Mouse (Mus musculus): Measurements from ENCODE around the gene Ctdnep1. TPM values are rescaled to one million over a fixed set of nuclear protein-coding genes. Genes with fewer than 3 reads are reported as not detected.

Ctdnep1 gene
- polyA plus RNA-seq, 1 experiment from 2014 or later, result 24.4 TPM

GRCm38 (mm10) chr11:70020022-70020631, 39.2 kb downstream of the Ctdnep1 start:
- H3K9me3 ChIP-seq (ENCODE audit: control insufficient read depth, low read length), result no peaks in the 10 kb centered on the region
- no peaks in the 10 kb centered on the region for H3K27me3 ChIP-seq (ENCODE audit: control insufficient read depth, insufficient read depth, low read length)
- peak overlapping the region; percentile 94 for H3K27ac ChIP-seq (replicated peaks; ENCODE audit: low read depth, low read length)
- peak overlapping the region; percentile 89 for H3K4me2 ChIP-seq (ENCODE audit: low read length)
- 9% methylated on average over 8 of the region's 8 CpGs for WGBS
- peaks cover 63% of the 10 kb centered on the region for H3K4me1 ChIP-seq (ENCODE audit: control insufficient read depth, insufficient read depth, low read length)
- H3K9ac ChIP-seq (replicated peaks; ENCODE audit: low read length), result peak overlapping the region; percentile 80; the same call in 1 of the 2 replicates
- H3K4me3 ChIP-seq (replicated peaks; ENCODE audit: low read depth, low read length), result peak overlapping the region; percentile 77
- ATAC-seq (ENCODE audit: low FRiP score, low TSS enrichment), result no peak
- H3K36me3 ChIP-seq (ENCODE audit: control insufficient read depth, insufficient read depth, low read length), result no peaks in the 10 kb centered on the region
- peak; percentile 38 for DNase-seq

GRCm38 (mm10) chr11:70020731-70021263, 39.8 kb downstream of the Ctdnep1 start:
- 1% methylated on average over 8 of the region's 8 CpGs for WGBS
- no peaks in the 10 kb centered on the region for H3K36me3 ChIP-seq (ENCODE audit: control insufficient read depth, insufficient read depth, low read length)
- peak; percentile 89 for DNase-seq
- H3K4me2 ChIP-seq (ENCODE audit: low read length), result peak overlapping the region; percentile 89
- peaks cover 66% of the 10 kb centered on the region for H3K4me1 ChIP-seq (ENCODE audit: control insufficient read depth, insufficient read depth, low read length)
- H3K27me3 ChIP-seq (ENCODE audit: control insufficient read depth, insufficient read depth, low read length), result no peaks in the 10 kb centered on the region
- H3K4me3 ChIP-seq (replicated peaks; ENCODE audit: low read depth, low read length), result peak overlapping the region; percentile 77
- peak overlapping the region; percentile 80 for H3K9ac ChIP-seq (replicated peaks; ENCODE audit: low read length)
- ATAC-seq (ENCODE audit: low FRiP score, low TSS enrichment), result peak; percentile 83
- peak overlapping the region; percentile 94 for H3K27ac ChIP-seq (replicated peaks; ENCODE audit: low read depth, low read length)
- no peaks in the 10 kb centered on the region for H3K9me3 ChIP-seq (ENCODE audit: control insufficient read depth, low read length)

- peak; percentile 99 for DNase-seq
- H3K4me3 ChIP-seq (replicated peaks; ENCODE audit: low read depth, low read length), result peak overlapping the region; percentile 77
- under 1% methylated on average over 40 of the region's 40 CpGs for WGBS
- peak overlapping the region; percentile 80; the same call in 1 of the 2 replicates for H3K9ac ChIP-seq (replicated peaks; ENCODE audit: low read length)
- H3K4me2 ChIP-seq (ENCODE audit: low read length), result peak overlapping the region; percentile 89
- no peaks in the 10 kb centered on the region for H3K36me3 ChIP-seq (ENCODE audit: control insufficient read depth, insufficient read depth, low read length)
- no peaks in the 10 kb centered on the region for H3K27me3 ChIP-seq (ENCODE audit: control insufficient read depth, insufficient read depth, low read length)
- peaks cover 73% of the 10 kb centered on the region for H3K4me1 ChIP-seq (ENCODE audit: control insufficient read depth, insufficient read depth, low read length)
- ATAC-seq (ENCODE audit: low FRiP score, low TSS enrichment), result peak; percentile 87
- no peaks in the 10 kb centered on the region for H3K9me3 ChIP-seq (ENCODE audit: control insufficient read depth, low read length)
- peak overlapping the region; percentile 94 for H3K27ac ChIP-seq (replicated peaks; ENCODE audit: low read depth, low read length)
Measured at GRCm38 (mm10) chr11:70021264-70022132, 40.5 kb downstream of the Ctdnep1 start.

GRCm38 (mm10) chr11:70023481-70024150, 42.7 kb downstream of the Ctdnep1 start:
- Histone ChIP-seq H3K4me2 (ENCODE audit: low read length) (peak overlapping the region; percentile 71), H3K4me1 (ENCODE audit: control insufficient read depth, insufficient read depth, low read length) (peaks cover 82% of the 10 kb centered on the region), H3K27me3 (ENCODE audit: control insufficient read depth, insufficient read depth, low read length) (no peaks in the 10 kb centered on the region), H3K4me3 (replicated peaks; ENCODE audit: low read depth, low read length) (peak overlapping the region; percentile 39), H3K36me3 (ENCODE audit: control insufficient read depth, insufficient read depth, low read length) (no peaks in the 10 kb centered on the region), H3K9ac (replicated peaks; ENCODE audit: low read length) (peak overlapping the region; percentile 47), H3K27ac (replicated peaks; ENCODE audit: low read depth, low read length) (peak overlapping the region; percentile 66), H3K9me3 (ENCODE audit: control insufficient read depth, low read length) (no peaks in the 10 kb centered on the region)
- peak; percentile 83 for DNase-seq
- WGBS, result 5% methylated on average over 22 of the region's 29 CpGs
- no peak for ATAC-seq (ENCODE audit: low FRiP score, low TSS enrichment)

- 13% methylated on average over 6 of the region's 6 CpGs for WGBS
- peaks cover 82% of the 10 kb centered on the region for H3K4me1 ChIP-seq (ENCODE audit: control insufficient read depth, insufficient read depth, low read length)
- no peaks in the 10 kb centered on the region for H3K36me3 ChIP-seq (ENCODE audit: control insufficient read depth, insufficient read depth, low read length)
- H3K9me3 ChIP-seq (ENCODE audit: control insufficient read depth, low read length), result no peaks in the 10 kb centered on the region
- no peak for ATAC-seq (ENCODE audit: low FRiP score, low TSS enrichment)
- H3K4me2 ChIP-seq (ENCODE audit: low read length), result peak overlapping the region; percentile 71
- H3K27ac ChIP-seq (replicated peaks; ENCODE audit: low read depth, low read length), result peak overlapping the region; percentile 66
- H3K9ac ChIP-seq (replicated peaks; ENCODE audit: low read length), result peak overlapping the region; percentile 47
- no peak for DNase-seq
- peak overlapping the region; percentile 39 for H3K4me3 ChIP-seq (replicated peaks; ENCODE audit: low read depth, low read length)
- no peaks in the 10 kb centered on the region for H3K27me3 ChIP-seq (ENCODE audit: control insufficient read depth, insufficient read depth, low read length)
Measured at GRCm38 (mm10) chr11:70024151-70024514, 43.2 kb downstream of the Ctdnep1 start.

GRCm38 (mm10) chr11:70026689-70027088, 45.7 kb downstream of the Ctdnep1 start:
- Histone ChIP-seq H3K9ac (replicated peaks; ENCODE audit: low read length) (peak overlapping the region; percentile 21; the same call in 1 of the 2 replicates), H3K27me3 (ENCODE audit: control insufficient read depth, insufficient read depth, low read length) (no peaks in the 10 kb centered on the region), H3K27ac (replicated peaks; ENCODE audit: low read depth, low read length) (peak overlapping the region; percentile 96), H3K36me3 (ENCODE audit: control insufficient read depth, insufficient read depth, low read length) (peaks cover 12% of the 10 kb centered on the region), H3K4me3 (replicated peaks; ENCODE audit: low read depth, low read length) (peak overlapping the region; percentile 24), H3K4me2 (ENCODE audit: low read length) (peak overlapping the region; percentile 72), H3K9me3 (ENCODE audit: control insufficient read depth, low read length) (no peaks in the 10 kb centered on the region), H3K4me1 (ENCODE audit: control insufficient read depth, insufficient read depth, low read length) (peaks cover 76% of the 10 kb centered on the region)
- ATAC-seq (ENCODE audit: low FRiP score, low TSS enrichment), result no peak
- WGBS, result 1% methylated on average over 19 of the region's 19 CpGs
- DNase-seq, result peak; percentile 62

GRCm38 (mm10) chr11:70027397-70027796, 46.4 kb downstream of the Ctdnep1 start:
- ATAC-seq (ENCODE audit: low FRiP score, low TSS enrichment), result no peak
- H3K27ac ChIP-seq (replicated peaks; ENCODE audit: low read depth, low read length), result peak overlapping the region; percentile 96
- peaks cover 20% of the 10 kb centered on the region for H3K36me3 ChIP-seq (ENCODE audit: control insufficient read depth, insufficient read depth, low read length)
- H3K4me3 ChIP-seq (replicated peaks; ENCODE audit: low read depth, low read length), result peak overlapping the region; percentile 24
- 26% methylated on average over 9 of the region's 9 CpGs for WGBS
- peak overlapping the region; percentile 72 for H3K4me2 ChIP-seq (ENCODE audit: low read length)
- DNase-seq, result no peak
- peaks cover 71% of the 10 kb centered on the region for H3K4me1 ChIP-seq (ENCODE audit: control insufficient read depth, insufficient read depth, low read length)
- H3K9me3 ChIP-seq (ENCODE audit: control insufficient read depth, low read length), result no peaks in the 10 kb centered on the region
- no peaks in the 10 kb centered on the region for H3K27me3 ChIP-seq (ENCODE audit: control insufficient read depth, insufficient read depth, low read length)
- H3K9ac ChIP-seq (replicated peaks; ENCODE audit: low read length), result peak overlapping the region; percentile 21; the same call in 1 of the 2 replicates

- no peaks in the 10 kb centered on the region for H3K9me3 ChIP-seq (ENCODE audit: control insufficient read depth, low read length)
- 15% methylated on average over 12 of the region's 12 CpGs for WGBS
- peaks cover 59% of the 10 kb centered on the region for H3K4me1 ChIP-seq (ENCODE audit: control insufficient read depth, insufficient read depth, low read length)
- H3K9ac ChIP-seq (replicated peaks; ENCODE audit: low read length), result peak overlapping the region; percentile 44
- H3K4me3 ChIP-seq (replicated peaks; ENCODE audit: low read depth, low read length), result peak overlapping the region; percentile 36
- DNase-seq (no peak), ATAC-seq (ENCODE audit: low FRiP score, low TSS enrichment) (0 out of 2 replicates have a peak, but pooled peaks have one; percentile 2)
- peak overlapping the region; percentile 96 for H3K27ac ChIP-seq (replicated peaks; ENCODE audit: low read depth, low read length)
- peak overlapping the region; percentile 72 for H3K4me2 ChIP-seq (ENCODE audit: low read length)
- H3K36me3 ChIP-seq (ENCODE audit: control insufficient read depth, insufficient read depth, low read length), result peaks cover 31% of the 10 kb centered on the region
- no peaks in the 10 kb centered on the region for H3K27me3 ChIP-seq (ENCODE audit: control insufficient read depth, insufficient read depth, low read length)
Measured at GRCm38 (mm10) chr11:70028401-70029129, 47.6 kb downstream of the Ctdnep1 start.

Measured in midbrain, embryonic 14.5 days (tissue).